Mouse (Mus musculus) embryonic fibroblast, embryonic 13.5 days (primary cell): ENCODE measurements around the gene Lamtor3.

Experiments
- CTCF ChIP-seq: IDR thresholded peaks from 2 replicates; pipeline ENCODE4 v1.5.1; 2011; ENCODE audit warnings: mild to moderate bottlenecking, control low read depth, low read length, moderate library complexity, borderline replicate concordance; ENCODE audit not compliant: insufficient read depth
- POLR2A ChIP-seq: IDR thresholded peaks from 2 replicates; pipeline ENCODE4 v1.6.1; 2011; ENCODE audit warnings: low read depth, mild to moderate bottlenecking, control low read depth, low read length, moderate library complexity

- TF ChIP-seq CTCF (no peak), POLR2A (no peak)
These were observed 39.0 kb upstream of the Lamtor3 start for GRCm38 (mm10) chr3:137879313-137879712.
